Mouse (Mus musculus): ENCODE data around the gene Muc16. TPM values are rescaled to one million over a fixed set of nuclear protein-coding genes. Genes with fewer than 3 reads are reported as not detected.

Muc16 gene
- 2.1 and 3.2 TPM in 2 replicates for polyA plus RNA-seq (2015; fragmentation: Nextera tagmentation; extraction: Ambion mirVana)

DNA sequence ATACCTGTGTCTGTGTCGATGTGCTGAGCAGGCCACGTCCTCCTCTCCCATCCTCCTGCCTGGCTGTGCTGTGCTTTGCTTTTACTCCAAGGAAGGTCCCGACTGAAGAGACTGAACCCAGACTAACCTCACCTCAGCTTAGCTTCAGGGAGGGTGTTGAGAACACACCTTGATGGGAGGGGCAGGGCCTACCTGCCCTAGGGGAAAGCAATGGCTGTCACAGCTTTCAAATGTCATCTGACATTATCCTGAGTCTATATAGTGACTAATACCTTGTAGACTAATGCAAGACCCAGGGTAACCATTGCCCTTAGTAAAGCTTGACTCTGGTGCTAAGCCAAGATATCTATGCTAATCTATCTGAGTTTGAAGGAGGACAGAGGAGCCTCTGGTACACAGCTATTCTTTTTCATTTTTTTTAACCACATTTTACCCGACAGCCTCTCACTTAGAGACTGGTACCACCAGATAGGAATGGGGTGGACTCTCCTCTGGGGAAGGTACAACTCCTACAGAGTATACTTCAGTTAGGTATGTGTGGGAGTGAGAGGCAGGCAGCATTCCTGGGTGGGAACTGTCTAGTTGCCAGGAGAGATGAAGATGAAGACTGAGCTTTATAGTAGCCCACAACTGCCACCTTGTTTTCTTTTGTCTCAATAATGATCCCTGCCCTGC lies at the start of gene Muc16:
Muc16 (minus strand) TSS at position 51 of the 675 bp plus-strand sequence.

DNA sequence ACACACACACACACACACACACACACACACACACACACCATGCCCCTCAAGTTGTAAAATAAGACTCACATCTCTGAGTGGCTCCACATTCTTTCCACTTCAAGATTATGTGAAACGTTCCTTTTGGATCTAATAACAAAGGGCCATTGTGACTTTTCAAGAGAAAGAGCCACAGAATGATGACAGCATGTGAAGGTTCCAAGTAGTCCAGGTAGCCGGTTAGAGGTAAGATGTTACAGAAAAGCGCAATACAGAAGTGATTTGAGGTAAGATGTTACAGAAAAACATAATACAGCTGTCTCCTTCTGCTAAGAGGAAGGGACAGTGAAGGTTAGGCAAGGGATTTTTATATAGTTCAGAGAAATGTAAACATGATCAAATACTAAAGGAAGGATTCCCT lies 196.2 kb downstream of the Muc16 start, which contains the start of the genes Zfp558 and Mbd3l1:
Zfp558 (minus strand) TSS at position 101 of the 400 bp plus-strand sequence.
Mbd3l1 (plus strand) TSS at position 192 of the 400 bp plus-strand sequence.

Small RNA genes within 50 kb of the gene (microRNA-seq; reads per million reads assigned to microRNA genes)
- not detected for gene Gm22854

Other genes with a start within 250 kb of the Muc16 start
- gene Mbd3l2, start 243.9 kb downstream of the Muc16 start, polyA plus RNA-seq (2015; fragmentation: Nextera tagmentation; extraction: Ambion mirVana): not detected in 2 replicates
- gene Zfp558, start 196.3 kb downstream of the Muc16 start, polyA plus RNA-seq (2015; fragmentation: Nextera tagmentation; extraction: Ambion mirVana): 1.2 and 1.3 TPM in 2 replicates
- not detected in 2 replicates for gene Mbd3l1, start 196.2 kb downstream of the Muc16 start, polyA plus RNA-seq (2015; fragmentation: Nextera tagmentation; extraction: Ambion mirVana)
- not detected in 2 replicates for gene Olfr24, start 89.5 kb upstream of the Muc16 start, polyA plus RNA-seq (2015; fragmentation: Nextera tagmentation; extraction: Ambion mirVana)
- gene Olfr828, start 145.0 kb upstream of the Muc16 start, polyA plus RNA-seq (2015; fragmentation: Nextera tagmentation; extraction: Ambion mirVana): not detected in 2 replicates
- not detected in 2 replicates for gene Olfr829, start 180.4 kb upstream of the Muc16 start, polyA plus RNA-seq (2015; fragmentation: Nextera tagmentation; extraction: Ambion mirVana)
- not detected in 2 replicates for gene Olfr830, start 200.2 kb upstream of the Muc16 start, polyA plus RNA-seq (2015; fragmentation: Nextera tagmentation; extraction: Ambion mirVana)